Mouse (Mus musculus) embryonic facial prominence, embryonic 12.5 days (tissue): ENCODE data around the gene Lrrc25. TPM values are rescaled to one million over a fixed set of nuclear protein-coding genes. Genes with fewer than 3 reads are reported as not detected.
A peak's percentile ranks its signal among the peaks of the same experiment; 100 is the strongest.

Experiments
- ATAC-seq: fragments of 200-750 bp; cut with Nextera tagmentation; 2 replicates; pipeline ENCODE4 v1.8.0; 2017; ENCODE audit not compliant: insufficient number of reproducible peaks, insufficient read depth, low FRiP score, low TSS enrichment
- H3K27ac ChIP-seq: fragments of 300-500 bp; sonication (generic); 2 replicates; pipeline ENCODE4 v1.5.1; 2016; ENCODE audit warnings: mild to moderate bottlenecking
- H3K27me3 ChIP-seq: fragments of 300-500 bp; sonication (generic); 2 replicates; pipeline ENCODE4 v1.6.1; 2016; ENCODE audit warnings: mild to moderate bottlenecking, moderate library complexity
- H3K36me3 ChIP-seq: fragments of 300-500 bp; sonication (generic); 2 replicates; pipeline ENCODE4 v1.6.1; 2016; ENCODE audit warnings: mild to moderate bottlenecking
- H3K4me1 ChIP-seq: fragments of 300-500 bp; sonication (generic); 2 replicates; pipeline ENCODE4 v1.6.1; 2016
- H3K4me2 ChIP-seq: fragments of 300-500 bp; sonication (generic); replicated peaks from 2 replicates; pipeline ENCODE4 v1.6.1; 2016; ENCODE audit warnings: mild to moderate bottlenecking, moderate library complexity
- H3K4me3 ChIP-seq: fragments of 300-500 bp; sonication (generic); 2 replicates; pipeline ENCODE4 v1.5.1; 2016; ENCODE audit warnings: mild to moderate bottlenecking
- H3K9ac ChIP-seq: fragments of 300-500 bp; sonication (generic); 2 replicates; pipeline ENCODE4 v1.6.1; 2016; ENCODE audit warnings: mild to moderate bottlenecking, moderate library complexity
- H3K9me3 ChIP-seq: fragments of 300-500 bp; sonication (generic); 2 replicates; pipeline ENCODE4 v1.6.1; 2016; ENCODE audit warnings: mild to moderate bottlenecking, moderate library complexity
- WGBS: fragments of 180-500 bp; shearing (Covaris S2); methylation state at CpG from one replicate; pipeline ENCODE4 v1.1.7; 2016; 5-methylcytosine and 5-hydroxymethylcytosine counted together
- polyA plus RNA-seq: library from polyadenylated mRNA; unstranded; fragments of >200 nt; fragmentation: Nextera tagmentation; extraction: Ambion mirVana; gene quantifications from 2 replicates; pipeline ENCODE4 v1.2.1, GENCODE M21; 2016

Lrrc25 gene
- polyA plus RNA-seq, 1 experiment from 2014 or later, result 1.2 TPM

DNA sequence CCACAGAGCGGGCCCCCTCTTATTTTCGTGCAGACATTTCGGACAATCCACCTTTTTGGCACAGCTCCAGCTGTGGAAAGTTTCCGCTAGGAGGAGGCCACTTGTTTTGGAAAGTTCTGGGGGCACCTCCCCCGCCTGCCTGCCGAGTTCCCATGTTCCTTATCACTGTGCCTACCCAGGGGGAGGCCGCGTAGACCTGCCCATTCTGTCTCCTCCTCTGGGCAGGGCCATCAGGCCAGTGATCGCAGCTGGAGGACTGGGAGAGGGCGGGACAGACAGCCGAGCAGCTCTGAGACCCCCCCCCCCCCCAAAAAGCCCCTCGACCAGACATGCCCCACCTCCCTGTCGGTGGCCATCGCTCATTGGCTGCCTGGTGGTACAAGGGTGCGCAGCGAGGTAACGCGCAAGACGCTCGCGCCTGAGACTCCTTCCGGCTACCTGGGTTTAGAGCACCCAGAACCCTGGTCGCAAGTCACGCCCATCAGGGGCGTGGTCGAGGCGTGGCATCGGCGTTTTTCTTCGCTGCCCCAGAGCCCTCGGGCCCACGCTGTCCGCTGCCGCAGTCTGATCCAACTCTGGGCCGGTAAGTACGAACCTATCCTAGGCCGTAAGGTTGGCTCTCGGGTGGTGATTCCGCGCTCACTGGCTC lies 21.9 kb upstream of the Lrrc25 start, which contains the start of gene Isyna1:
Isyna1 (plus strand) TSS at position 413 of the 649 bp plus-strand sequence.
- H3K27ac ChIP-seq, result peak within 1 kb of the TSS; percentile 88
- peak within 1 kb of the TSS; percentile 68 for H3K4me3 ChIP-seq
- H3K36me3 ChIP-seq, result peaks cover 40% of the 10 kb centered on the region
- under 1% methylated on average over 40 of the region's 40 CpGs for WGBS
- H3K4me2 ChIP-seq, result peak within 1 kb of the TSS; percentile 91
- peak within 1 kb of the TSS; percentile 68 for H3K9ac ChIP-seq
- no peaks in the 10 kb centered on the region for H3K9me3 ChIP-seq
- peak; percentile 87 for ATAC-seq
- no peaks in the 10 kb centered on the region for H3K27me3 ChIP-seq
- H3K4me1 ChIP-seq, result peaks cover 47% of the 10 kb centered on the region

- no peaks in the 10 kb centered on the region for H3K9me3 ChIP-seq
- peak overlapping the region; percentile 88 for H3K27ac ChIP-seq
- H3K27me3 ChIP-seq, result no peaks in the 10 kb centered on the region
- 10% methylated on average over 81 of the region's 82 CpGs for WGBS
- peak overlapping the region; percentile 68 for H3K4me3 ChIP-seq
- H3K4me1 ChIP-seq, result peaks cover 55% of the 10 kb centered on the region
- 0 out of 2 replicates have a peak, but pooled peaks have one; percentile 0 for ATAC-seq
- H3K9ac ChIP-seq, result peak overlapping the region; percentile 68
- peaks cover 38% of the 10 kb centered on the region for H3K36me3 ChIP-seq
- peak overlapping the region; percentile 91 for H3K4me2 ChIP-seq
These were observed 21.1 kb upstream of the Lrrc25 start for GRCm38 (mm10) chr8:70594621-70595564.

DNA sequence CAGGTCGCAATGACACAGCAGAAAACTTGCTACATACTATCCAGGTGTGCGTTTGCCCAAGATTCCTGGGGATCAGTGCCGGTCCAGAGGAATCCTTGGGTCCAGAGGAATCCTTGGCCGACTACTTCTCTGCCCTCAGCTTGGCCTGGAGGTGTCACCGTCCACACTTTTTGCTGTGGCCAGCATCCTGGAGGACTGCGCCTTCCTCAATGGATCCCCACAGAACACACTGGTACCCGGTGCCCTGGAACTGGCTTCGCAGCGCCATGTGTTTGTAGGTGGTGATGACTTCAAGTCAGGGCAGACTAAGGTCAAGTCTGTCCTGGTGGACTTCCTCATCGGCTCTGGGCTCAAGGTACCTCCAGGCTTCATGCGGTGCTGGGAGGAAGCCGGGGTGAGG lies 20.1 kb upstream of the Lrrc25 start:
- 89% methylated on average over 12 of the region's 12 CpGs for WGBS
- peaks cover 30% of the 10 kb centered on the region for H3K36me3 ChIP-seq

DNA sequence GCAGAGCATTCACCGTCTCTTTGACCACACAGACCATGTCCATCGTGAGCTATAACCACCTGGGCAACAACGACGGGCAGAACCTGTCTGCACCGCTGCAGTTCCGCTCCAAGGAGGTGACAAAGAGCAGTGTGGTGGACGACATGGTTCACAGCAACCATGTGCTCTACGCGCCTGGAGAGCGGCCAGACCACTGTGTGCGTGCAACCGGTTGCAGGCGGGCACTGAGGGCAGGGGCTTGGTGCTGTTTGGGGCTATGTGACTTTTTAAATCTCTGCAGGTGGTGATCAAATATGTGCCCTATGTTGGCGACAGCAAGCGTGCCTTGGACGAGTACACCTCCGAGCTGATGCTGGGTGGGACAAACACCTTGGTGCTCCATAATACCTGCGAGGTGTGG lies 19.7 kb upstream of the Lrrc25 start:
- H3K4me1 ChIP-seq, result peaks cover 68% of the 10 kb centered on the region
- peaks cover 29% of the 10 kb centered on the region for H3K36me3 ChIP-seq
- H3K9me3 ChIP-seq, result no peaks in the 10 kb centered on the region
- H3K4me3 ChIP-seq, result 0 out of 2 replicates have a peak overlapping the region, but pooled peaks have one; percentile 4
- H3K9ac ChIP-seq, result no peak overlapping the region
- H3K4me2 ChIP-seq, result no peak overlapping the region
- no peaks in the 10 kb centered on the region for H3K27me3 ChIP-seq
- ATAC-seq, result no peak
- no peak overlapping the region for H3K27ac ChIP-seq
- 94% methylated on average over 18 of the region's 18 CpGs for WGBS

More for the DNA sequence above, 20.1 kb upstream of the Lrrc25 start:
- no peak for ATAC-seq
- H3K4me2 ChIP-seq, result peak overlapping the region; percentile 91
- H3K27me3 ChIP-seq, result no peaks in the 10 kb centered on the region
- 0 out of 2 replicates have a peak overlapping the region, but pooled peaks have one; percentile 68 for H3K4me3 ChIP-seq
- H3K9ac ChIP-seq, result no peak overlapping the region
- peaks cover 64% of the 10 kb centered on the region for H3K4me1 ChIP-seq
- no peaks in the 10 kb centered on the region for H3K9me3 ChIP-seq
- no peak overlapping the region for H3K27ac ChIP-seq

- ATAC-seq, result no peak
- Histone ChIP-seq H3K4me2 (peak overlapping the region; percentile 84), H3K9ac (no peak overlapping the region), H3K9me3 (no peaks in the 10 kb centered on the region), H3K4me3 (peak overlapping the region; percentile 49; the same call in 1 of the 2 replicates), H3K4me1 (peaks cover 73% of the 10 kb centered on the region), H3K36me3 (peaks cover 25% of the 10 kb centered on the region), H3K27me3 (no peaks in the 10 kb centered on the region), H3K27ac (no peak overlapping the region)
- WGBS, result 79% methylated on average over 17 of the region's 17 CpGs
These were observed 19.1 kb upstream of the Lrrc25 start for GRCm38 (mm10) chr8:70596775-70597416.

DNA sequence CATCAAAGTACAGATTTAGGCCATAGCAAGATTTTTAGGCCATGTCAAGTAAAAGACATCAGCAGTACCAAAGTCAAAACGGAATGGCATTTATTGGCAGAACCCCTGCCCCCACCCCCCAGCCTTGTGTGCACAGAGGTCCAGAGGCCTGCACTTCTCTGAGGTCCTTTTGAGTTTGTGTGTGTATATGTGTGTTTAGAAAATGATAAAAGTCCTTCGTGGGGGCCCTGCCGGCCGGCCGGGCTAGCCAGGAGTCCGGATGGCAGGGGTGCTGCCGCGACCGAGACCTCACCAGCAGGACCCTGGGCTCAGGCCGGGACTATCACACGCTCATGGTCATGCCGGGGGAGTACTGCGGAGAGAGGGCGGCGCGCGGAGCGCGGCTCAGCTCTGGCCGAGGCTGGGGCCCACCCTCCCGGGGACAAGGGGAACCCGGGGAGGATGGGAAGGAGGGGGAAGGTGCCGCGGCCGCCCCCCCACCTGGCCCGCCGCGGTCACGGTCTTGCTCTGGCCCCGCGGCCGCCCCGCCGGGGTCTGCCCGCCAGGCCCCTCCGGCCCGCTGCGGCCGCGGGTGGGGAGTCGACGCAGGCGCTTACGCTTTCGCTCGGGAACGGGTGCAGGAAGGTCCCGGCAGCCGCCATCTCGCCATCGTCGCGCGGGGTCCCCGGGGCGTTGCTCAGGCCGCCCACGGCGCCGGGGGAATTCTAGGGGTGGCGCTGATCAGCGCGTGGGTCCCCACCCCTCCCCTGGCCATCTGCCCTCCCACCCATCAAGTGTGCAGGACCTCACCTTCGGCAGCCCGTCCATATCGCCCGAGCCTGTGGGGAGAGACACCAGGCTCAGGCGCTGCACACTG lies 18.3 kb upstream of the Lrrc25 start:
- WGBS, result 20% methylated on average over 30 of the region's 68 CpGs
- no peaks in the 10 kb centered on the region for H3K9me3 ChIP-seq
- H3K27ac ChIP-seq, result peak overlapping the region; percentile 65
- H3K9ac ChIP-seq, result peak overlapping the region; percentile 73
- H3K36me3 ChIP-seq, result peaks cover 29% of the 10 kb centered on the region
- ATAC-seq, result no peak
- no peaks in the 10 kb centered on the region for H3K27me3 ChIP-seq
- H3K4me2 ChIP-seq, result peak overlapping the region; percentile 84
- H3K4me1 ChIP-seq, result peaks cover 77% of the 10 kb centered on the region
- peak overlapping the region; percentile 49 for H3K4me3 ChIP-seq

- ATAC-seq, result no peak
- WGBS, result 1% methylated on average over 29 of the region's 29 CpGs
- Histone ChIP-seq H3K9me3 (no peaks in the 10 kb centered on the region), H3K4me3 (peak overlapping the region; percentile 49), H3K27me3 (no peaks in the 10 kb centered on the region), H3K27ac (peak overlapping the region; percentile 65), H3K36me3 (peaks cover 34% of the 10 kb centered on the region), H3K4me2 (peak overlapping the region; percentile 84), H3K4me1 (peaks cover 73% of the 10 kb centered on the region), H3K9ac (peak overlapping the region; percentile 73)
These were observed 17.7 kb upstream of the Lrrc25 start for GRCm38 (mm10) chr8:70598283-70598682.

DNA sequence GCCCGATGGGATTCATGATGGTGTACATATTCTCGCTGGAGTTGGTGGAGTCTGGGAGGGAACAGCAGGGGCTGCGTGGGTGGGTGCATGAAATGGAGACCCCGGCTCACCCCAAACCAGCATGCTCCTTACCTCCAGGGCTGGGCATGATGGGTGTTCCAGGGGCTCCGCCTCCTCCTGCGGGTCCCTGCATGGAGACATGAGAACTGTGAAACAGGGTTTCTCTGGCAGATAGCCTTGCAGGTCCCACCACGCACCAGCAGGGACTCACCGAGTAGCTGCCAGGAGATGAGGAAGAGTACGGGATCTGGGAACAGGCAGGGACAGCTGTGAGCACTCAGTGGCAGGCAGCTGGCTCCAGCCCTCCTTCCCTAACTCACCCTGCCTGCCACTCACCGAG lies 17.2 kb upstream of the Lrrc25 start:
- Histone ChIP-seq H3K4me2 (peak overlapping the region; percentile 84), H3K9ac (peak overlapping the region; percentile 46), H3K4me1 (peaks cover 69% of the 10 kb centered on the region), H3K36me3 (peaks cover 34% of the 10 kb centered on the region), H3K27me3 (no peaks in the 10 kb centered on the region), H3K4me3 (peak overlapping the region; percentile 49), H3K9me3 (no peaks in the 10 kb centered on the region), H3K27ac (peak overlapping the region; percentile 65)
- 13% methylated on average over 10 of the region's 10 CpGs for WGBS
- no peak for ATAC-seq

GRCm38 (mm10) chr8:70599507-70600290 lies 16.3 kb upstream of the Lrrc25 start:
- no peak overlapping the region for H3K4me2 ChIP-seq
- no peak overlapping the region for H3K9ac ChIP-seq
- H3K36me3 ChIP-seq, result peaks cover 39% of the 10 kb centered on the region
- H3K4me3 ChIP-seq, result no peak overlapping the region
- H3K27ac ChIP-seq, result no peak overlapping the region; the same call in 1 of the 2 replicates
- H3K4me1 ChIP-seq, result peaks cover 69% of the 10 kb centered on the region
- 81% methylated on average over 12 of the region's 12 CpGs for WGBS
- H3K9me3 ChIP-seq, result no peaks in the 10 kb centered on the region
- H3K27me3 ChIP-seq, result no peaks in the 10 kb centered on the region
- ATAC-seq, result no peak
